Mouse (Mus musculus) activated CD4-positive, CD25-positive, alpha-beta regulatory T cell, adult 4 months (primary cell): ENCODE results near the gene Xpo5. TPM values are rescaled to one million over a fixed set of nuclear protein-coding genes. Genes with fewer than 3 reads are reported as not detected.

Source experiments
- ATAC-seq: one replicate; pipeline ENCODE4 v1.8.0; 2017
- polyA plus RNA-seq, 2 experiments: library from polyadenylated mRNA; unstranded; fragments of 100-300 nt; shearing (Covaris generic); gene quantifications; one replicate each; pipeline ENCODE4 v1.2.1; 2017

Gene Xpo5
- polyA plus RNA-seq, 2 experiments from 2014 or later: 21.3 to 29.8 TPM

DNA sequence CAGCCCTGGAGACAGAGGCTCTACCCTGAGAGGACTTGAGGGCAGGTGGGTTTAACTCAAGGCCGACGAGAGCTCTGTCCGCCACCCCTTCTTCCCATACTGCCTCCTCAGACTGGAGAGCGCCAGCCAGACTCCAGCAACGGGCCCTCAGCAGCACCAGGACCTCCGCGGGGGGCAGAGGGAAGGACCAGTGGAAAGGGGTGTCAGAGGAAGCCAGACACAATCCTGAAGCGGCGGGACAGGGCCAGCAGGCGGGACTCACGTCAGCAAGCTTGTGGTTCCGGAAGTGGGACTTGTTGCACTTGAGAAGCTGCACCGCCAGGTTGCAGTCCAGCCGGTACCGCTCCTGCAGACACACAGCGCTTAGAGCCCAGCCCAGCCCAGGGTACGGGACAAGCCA, 57.1 kb downstream of the Xpo5 start:
- ATAC-seq: no peak

DNA sequence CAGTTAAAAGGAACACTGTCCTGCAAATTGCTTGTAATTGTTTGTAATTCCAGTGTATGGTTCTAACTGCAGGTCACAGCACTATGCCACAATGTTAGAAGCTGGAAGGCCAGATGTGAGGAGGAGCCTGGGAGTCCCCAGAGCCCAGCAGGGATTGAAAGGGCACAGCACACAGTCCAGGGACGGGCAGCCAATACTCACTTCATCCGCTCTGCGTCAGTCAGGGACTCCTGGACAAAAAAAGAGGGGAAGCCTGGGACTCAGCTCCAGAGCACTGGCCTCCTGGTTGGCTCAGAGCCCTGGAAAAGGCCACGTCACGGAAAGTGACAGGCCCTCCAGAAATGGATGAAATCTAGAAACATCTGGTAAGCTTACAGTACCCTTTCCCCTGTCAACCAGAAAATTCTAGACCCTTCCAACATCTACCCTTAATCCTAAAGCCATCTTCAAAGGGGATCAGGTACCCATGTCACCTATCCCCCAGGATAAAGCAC, 59.7 kb downstream of the Xpo5 start:
- no peak for ATAC-seq

GRCm38 (mm10) chr17:46265502-46265901, 62.9 kb downstream of the Xpo5 start:
- no peak for ATAC-seq

DNA sequence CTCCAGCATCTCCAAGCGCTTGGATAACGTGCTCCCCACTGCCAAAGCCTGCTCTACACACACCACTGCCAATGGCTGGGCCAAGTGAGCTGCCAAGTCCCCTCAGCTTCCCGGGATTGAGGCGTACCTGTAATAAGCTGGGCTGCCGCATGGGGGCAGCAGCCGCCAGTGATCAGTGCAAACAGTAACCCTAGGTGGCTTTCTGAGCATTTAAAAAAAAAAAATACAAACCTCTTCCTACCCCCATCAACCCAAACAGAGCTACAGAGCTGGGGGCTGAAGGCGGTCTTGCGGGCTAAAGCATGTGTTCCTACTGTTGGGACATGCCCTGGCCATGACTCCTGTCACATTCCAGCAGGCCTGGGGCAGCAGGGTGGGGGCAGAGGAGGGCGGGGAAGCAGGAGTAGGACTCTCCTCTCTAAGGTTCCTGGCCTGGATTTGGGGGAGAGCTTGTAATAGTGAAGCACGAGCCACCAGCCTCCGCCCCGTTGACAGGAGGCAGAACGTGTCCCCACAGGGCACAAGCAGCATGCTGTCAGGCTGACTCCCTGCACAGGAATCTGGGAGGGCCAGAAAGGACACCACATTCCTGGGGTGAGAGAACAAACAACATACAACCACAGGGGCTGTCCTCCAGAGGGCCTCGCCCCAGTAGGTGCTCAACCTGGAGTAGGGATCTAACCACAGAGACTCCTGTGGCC, 63.5 kb downstream of the Xpo5 start:
- peak; percentile 57 for ATAC-seq

GRCm38 (mm10) chr17:46266986-46267385, 64.4 kb downstream of the Xpo5 start:
- ATAC-seq: no peak

DNA sequence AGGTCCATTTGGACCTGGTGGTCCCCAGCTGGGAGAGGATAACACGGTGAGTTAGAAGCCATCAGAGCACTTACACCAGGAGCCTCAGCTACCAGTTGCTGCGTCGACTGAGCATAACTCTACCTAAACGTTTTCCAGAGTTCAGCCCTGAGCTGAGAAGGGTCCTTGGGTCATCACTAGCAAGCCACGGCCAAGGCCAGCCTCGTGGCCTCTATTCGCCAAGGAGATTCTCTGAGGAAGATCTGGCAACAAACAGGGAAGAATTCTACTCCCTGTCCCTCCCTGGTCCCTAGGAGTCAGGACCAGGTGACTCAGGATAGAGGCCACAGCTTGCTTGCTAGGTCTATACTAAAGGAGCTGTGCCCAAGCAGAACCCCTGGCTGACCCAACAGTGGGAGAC, 64.9 kb downstream of the Xpo5 start:
- no peak for ATAC-seq

- no peak for ATAC-seq
Observed at GRCm38 (mm10) chr17:46268026-46268720, 65.6 kb downstream of the Xpo5 start.

DNA sequence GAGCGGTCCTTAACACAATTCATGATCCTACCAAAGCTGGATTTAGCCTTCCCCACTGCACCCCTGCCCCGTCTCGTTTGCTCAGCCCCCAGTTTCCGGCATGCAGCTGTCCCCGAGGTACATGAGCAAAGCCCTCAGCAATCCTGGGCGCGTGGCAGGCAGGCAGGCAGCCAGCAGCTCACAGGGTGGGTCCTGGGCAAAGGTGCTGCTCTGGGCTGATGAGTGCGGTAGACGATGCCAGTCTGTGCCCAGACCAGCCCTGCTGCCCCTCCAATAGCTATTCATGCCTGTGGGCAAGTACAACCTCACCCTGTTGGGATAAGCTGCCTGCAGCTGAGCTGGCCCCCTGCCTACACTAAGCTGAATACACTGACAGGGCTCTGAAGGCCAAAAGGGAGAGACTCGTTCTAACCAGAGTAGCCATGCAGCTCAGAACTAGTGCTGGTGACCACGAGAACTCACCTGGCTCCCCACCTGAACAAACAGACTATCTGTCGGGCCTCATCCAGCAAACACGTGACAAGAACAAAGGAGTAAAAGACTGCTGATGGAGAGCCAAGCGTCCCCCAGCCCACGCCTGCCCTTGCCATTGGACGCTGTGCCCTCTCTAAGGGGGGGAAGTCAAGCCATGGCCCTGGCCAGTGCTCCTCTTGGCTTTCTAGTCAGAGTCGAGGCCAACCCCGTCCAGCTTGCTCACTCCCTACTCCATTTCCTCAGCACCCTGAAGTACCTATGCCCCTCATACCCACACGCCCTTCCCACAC, 67.4 kb downstream of the Xpo5 start:
- ATAC-seq: no peak

DNA sequence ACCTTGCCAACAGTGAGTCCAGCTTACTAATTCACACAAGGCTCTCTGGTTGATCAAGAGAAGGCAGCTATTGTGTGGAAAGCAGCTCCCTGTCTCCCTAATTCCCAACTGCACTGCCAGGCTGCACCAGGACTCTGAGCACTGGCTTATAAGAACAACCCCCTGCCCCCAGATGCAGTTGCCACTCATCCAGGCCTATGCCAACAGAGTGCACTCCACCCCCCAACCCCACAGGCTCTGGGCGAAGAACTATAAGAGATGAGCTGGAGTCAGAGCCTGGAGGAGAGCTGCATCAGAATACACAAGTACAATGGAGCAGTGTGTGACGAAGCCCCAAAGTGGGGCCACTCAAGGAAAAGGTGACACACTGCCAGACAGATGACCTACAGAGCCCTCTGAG, 69.5 kb downstream of the Xpo5 start:
- ATAC-seq: no peak

DNA sequence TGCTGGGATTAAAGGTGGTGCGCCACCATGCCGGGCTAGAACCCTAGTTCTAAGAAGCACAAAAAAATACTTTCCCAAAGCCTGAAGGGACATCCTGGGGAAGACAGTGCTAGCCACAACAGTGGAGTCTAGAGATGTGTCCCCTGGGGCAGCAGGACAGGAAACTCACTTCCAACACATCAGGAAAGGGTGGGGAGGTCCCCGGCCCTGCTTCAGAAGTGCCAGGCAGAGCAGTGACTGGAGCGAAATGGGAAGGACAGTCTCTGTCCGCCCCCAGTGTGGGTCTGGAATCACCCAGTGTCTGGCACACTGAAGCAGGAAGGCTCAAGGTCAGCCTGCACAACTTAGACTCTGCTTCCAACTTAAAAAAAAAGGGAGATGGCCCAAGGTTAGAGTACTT, 70.1 kb downstream of the Xpo5 start:
- ATAC-seq: no peak

- ATAC-seq: no peak
Observed at GRCm38 (mm10) chr17:46273803-46274236, 71.2 kb downstream of the Xpo5 start.

GRCm38 (mm10) chr17:46274465-46274864, 71.9 kb downstream of the Xpo5 start:
- no peak for ATAC-seq

- ATAC-seq: no peak
Observed at GRCm38 (mm10) chr17:46275034-46275433, 72.5 kb downstream of the Xpo5 start.

- ATAC-seq: no peak
Observed at GRCm38 (mm10) chr17:46275506-46275905, 72.9 kb downstream of the Xpo5 start.

DNA sequence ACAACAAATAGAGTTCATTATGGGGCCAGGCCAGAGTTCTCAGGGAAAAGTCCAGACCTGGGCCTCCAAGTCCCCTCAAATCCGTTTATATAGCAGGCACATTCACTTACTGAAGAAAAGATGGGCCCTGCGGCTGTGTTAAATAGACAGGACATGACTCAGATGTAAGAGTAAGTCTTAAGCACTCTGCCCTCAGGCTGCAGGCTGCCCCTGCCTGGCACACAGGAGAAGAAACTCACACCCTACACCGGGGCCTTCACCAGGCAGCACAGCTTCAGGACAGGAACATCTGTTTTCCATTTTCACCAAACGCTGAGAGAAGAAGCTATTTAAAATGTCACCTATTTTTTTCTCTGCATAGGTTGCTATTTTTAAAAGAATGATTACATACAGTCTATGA, 75.0 kb downstream of the Xpo5 start:
- no peak for ATAC-seq

DNA sequence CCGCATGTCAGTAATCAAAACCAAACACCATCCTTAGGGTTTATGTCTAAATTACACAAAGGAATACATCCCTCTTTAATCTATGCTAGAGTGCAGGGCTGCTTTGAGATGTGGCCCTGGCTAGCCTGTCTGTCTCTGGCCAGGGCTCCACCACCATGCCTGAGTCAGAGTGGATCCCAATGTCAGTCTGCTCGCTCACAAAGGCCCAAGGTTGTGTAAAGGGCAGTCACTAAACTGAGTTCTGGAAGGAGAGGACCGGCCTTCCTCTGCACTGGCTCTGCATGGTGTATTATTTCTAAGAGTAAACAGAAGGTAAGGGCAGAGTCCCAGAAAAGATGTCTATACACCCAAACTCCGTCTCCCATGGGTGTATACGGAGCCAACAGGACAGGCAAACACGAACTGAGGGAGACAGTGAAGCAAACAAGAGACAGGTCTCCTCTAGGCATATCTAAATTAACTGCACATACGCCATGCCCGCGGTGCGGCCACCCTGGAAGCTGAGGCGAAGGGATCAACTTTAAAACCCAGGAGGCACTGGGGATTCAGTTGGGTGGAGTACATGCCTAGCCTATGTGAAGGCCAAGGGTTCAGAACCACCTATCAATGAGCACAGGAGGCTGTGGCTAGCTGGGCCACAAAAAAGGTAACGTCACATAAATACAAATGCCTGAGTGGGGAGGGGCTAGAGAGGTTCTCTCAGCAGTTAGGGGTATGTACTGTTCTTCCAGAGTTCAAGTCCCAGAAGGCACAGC, 75.6 kb downstream of the Xpo5 start:
- no peak for ATAC-seq

- peak; percentile 88 for ATAC-seq
Observed at GRCm38 (mm10) chr17:46282483-46283123, 80.0 kb downstream of the Xpo5 start, which contains the start of gene Tjap1. Gene Tjap1 (minus strand): TSS chr17:46283026.

DNA sequence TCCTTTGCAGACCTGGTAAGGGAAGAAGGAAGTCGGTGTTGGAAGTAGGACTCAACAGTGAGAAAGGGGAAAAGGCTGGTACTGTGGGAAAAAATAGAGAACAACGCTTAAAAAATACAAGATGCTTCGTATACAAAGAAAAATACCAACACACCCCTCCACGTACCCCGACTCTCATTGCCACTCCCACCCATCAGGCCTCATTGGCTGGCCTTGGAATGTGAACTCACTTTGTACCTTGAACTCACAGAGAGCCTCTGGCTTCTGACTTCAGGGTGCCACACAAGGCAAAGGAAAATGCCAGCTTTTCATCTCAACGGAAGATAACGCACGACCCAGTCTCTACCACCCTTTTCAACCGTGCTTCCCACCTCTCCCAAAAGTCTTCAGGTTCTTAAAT, 80.6 kb downstream of the Xpo5 start:
- peak; percentile 24 for ATAC-seq

DNA sequence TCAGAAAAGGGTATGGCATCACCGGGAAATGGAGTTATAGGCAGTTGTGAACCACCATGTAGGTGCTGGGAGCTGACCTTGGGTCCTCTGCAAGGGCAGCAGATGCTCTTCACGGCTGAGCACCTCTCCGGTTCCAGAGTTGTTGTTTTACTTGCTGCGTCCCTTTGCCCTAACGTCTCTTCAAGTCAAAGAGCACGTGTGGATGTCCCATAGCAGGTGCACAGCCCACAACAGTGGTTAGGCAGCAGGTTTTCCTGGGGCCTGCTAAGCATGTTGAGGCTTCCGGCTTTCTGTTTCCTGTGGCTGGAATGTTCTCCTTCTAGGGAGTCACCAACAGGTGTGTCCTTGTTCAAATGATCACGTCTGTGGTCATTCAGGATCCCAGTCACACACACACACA, 81.3 kb downstream of the Xpo5 start:
- ATAC-seq: no peak

- no peak for ATAC-seq
Observed at GRCm38 (mm10) chr17:46284653-46285052, 82.1 kb downstream of the Xpo5 start.

DNA sequence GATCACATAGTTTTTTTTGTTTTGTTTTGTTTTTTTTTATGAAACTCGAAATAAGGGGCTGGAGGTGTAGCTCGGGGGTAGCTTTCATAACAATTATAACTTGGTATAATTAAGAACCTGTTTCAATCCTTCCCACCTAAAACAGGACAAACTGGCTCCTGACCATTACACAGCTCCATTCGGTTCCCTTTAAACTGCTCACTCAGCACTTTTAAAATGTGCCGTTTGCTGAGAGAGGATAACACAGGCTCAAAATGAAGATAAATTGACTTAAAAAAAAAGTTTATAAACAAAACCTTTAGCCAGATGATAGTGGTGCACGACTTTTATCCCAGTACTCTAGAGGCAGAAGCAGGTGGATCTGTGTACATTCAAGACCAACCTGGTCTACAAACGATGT, 82.8 kb downstream of the Xpo5 start:
- no peak for ATAC-seq

DNA sequence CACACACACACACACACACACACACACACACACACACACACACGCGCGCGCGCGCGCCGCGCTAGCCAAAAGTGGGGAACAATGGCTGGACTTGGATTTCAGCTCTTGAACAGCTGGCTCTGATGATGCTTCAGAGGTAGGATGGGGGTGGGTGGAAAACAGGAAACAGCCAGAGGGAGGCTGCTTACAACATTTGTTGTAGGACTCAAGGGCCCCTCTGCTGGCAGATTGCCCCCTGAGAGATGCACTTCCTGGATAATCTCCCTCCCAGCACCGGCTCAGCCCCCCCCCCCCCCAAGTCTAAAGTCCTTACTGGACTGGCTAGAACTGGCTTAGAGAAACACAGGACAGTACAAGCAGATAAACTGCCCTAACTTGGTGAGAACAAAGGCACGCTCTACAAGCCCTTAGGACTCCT, 85.1 kb downstream of the Xpo5 start:
- ATAC-seq: no peak
